Mouse (Mus musculus) hindbrain, embryonic 12.5 days (tissue): ENCODE data around the gene Meis2. TPM values are rescaled to one million over a fixed set of nuclear protein-coding genes. Genes with fewer than 3 reads are reported as not detected.

Experiments used
- ATAC-seq: fragments of 200-750 bp; cut with Nextera tagmentation; 2 replicates; pipeline ENCODE4 v1.8.0; 2017; ENCODE audit warnings: moderate TSS enrichment; ENCODE audit not compliant: low FRiP score
- H3K27ac ChIP-seq: fragments of 300-500 bp; sonication (generic); 2 replicates; pipeline ENCODE4 v1.5.1; 2016; ENCODE audit warnings: mild to moderate bottlenecking
- H3K27me3 ChIP-seq: fragments of 300-500 bp; sonication (generic); 2 replicates; pipeline ENCODE4 v1.6.1; 2016; ENCODE audit warnings: mild to moderate bottlenecking
- H3K36me3 ChIP-seq: fragments of 300-500 bp; sonication (generic); 2 replicates; pipeline ENCODE4 v1.6.1; 2016; ENCODE audit warnings: mild to moderate bottlenecking
- H3K4me1 ChIP-seq: fragments of 300-500 bp; sonication (generic); 2 replicates; pipeline ENCODE4 v1.6.1; 2016
- H3K4me2 ChIP-seq: fragments of 300-500 bp; sonication (generic); replicated peaks from 2 replicates; pipeline ENCODE4 v1.6.1; 2016; ENCODE audit warnings: mild to moderate bottlenecking
- H3K4me3 ChIP-seq: fragments of 300-500 bp; sonication (generic); 2 replicates; pipeline ENCODE4 v1.5.1; 2016; ENCODE audit warnings: mild to moderate bottlenecking
- H3K9ac ChIP-seq: fragments of 300-500 bp; sonication (generic); 2 replicates; pipeline ENCODE4 v1.6.1; 2016; ENCODE audit warnings: mild to moderate bottlenecking, moderate library complexity
- H3K9me3 ChIP-seq: fragments of 300-500 bp; sonication (generic); replicated peaks from 2 replicates; pipeline ENCODE4 v1.6.1; 2016; ENCODE audit warnings: mild to moderate bottlenecking
- WGBS: fragments of 180-500 bp; shearing (Covaris S2); methylation state at CpG from one replicate; pipeline ENCODE4 v1.1.7; 2016; 5-methylcytosine and 5-hydroxymethylcytosine counted together
- polyA plus RNA-seq: library from polyadenylated mRNA; unstranded; fragments of >200 nt; fragmentation: Nextera tagmentation; extraction: Ambion mirVana; gene quantifications from 2 replicates; pipeline ENCODE4 v1.2.1, GENCODE M21; 2016

Meis2 gene
- polyA plus RNA-seq, 1 experiment from 2014 or later, result 130 TPM

GRCm38 (mm10) chr2:116074061-116074460, 8.4 kb upstream of the Meis2 start:
- H3K9me3 ChIP-seq, result no peaks in the 10 kb centered on the region
- H3K27me3 ChIP-seq, result peaks cover 18% of the 10 kb centered on the region
- 0 out of 2 replicates have a peak overlapping the region, but pooled peaks have one; percentile 22 for H3K4me3 ChIP-seq
- H3K4me2 ChIP-seq, result peak overlapping the region; percentile 69
- ATAC-seq, result no peak
- no peaks in the 10 kb centered on the region for H3K36me3 ChIP-seq
- whole genome bisulfite sequencing, result 16% methylated on average over 3 of the region's 3 CpGs
- peak overlapping the region; percentile 50; the same call in 1 of the 2 replicates for H3K9ac ChIP-seq
- H3K4me1 ChIP-seq, result peaks cover 30% of the 10 kb centered on the region
- peak overlapping the region; percentile 55 for H3K27ac ChIP-seq

- 35% methylated on average over 9 of the region's 9 CpGs for WGBS
- Histone ChIP-seq H3K27me3 (peaks cover 19% of the 10 kb centered on the region), H3K9me3 (no peaks in the 10 kb centered on the region), H3K4me1 (peaks cover 30% of the 10 kb centered on the region), H3K9ac (peak overlapping the region; percentile 36), H3K36me3 (no peaks in the 10 kb centered on the region), H3K4me3 (peak overlapping the region; percentile 14; the same call in 1 of the 2 replicates), H3K27ac (no peak overlapping the region), H3K4me2 (peak overlapping the region; percentile 69)
- ATAC-seq, result no peak
Measured at GRCm38 (mm10) chr2:116073311-116073904, 7.8 kb upstream of the Meis2 start.

- 10% methylated on average over 5 of the region's 5 CpGs for WGBS
- H3K27me3 ChIP-seq, result peaks cover 19% of the 10 kb centered on the region
Measured at GRCm38 (mm10) chr2:116072706-116073105, 7.1 kb upstream of the Meis2 start.

GRCm38 (mm10) chr2:116072321-116072640, 6.6 kb upstream of the Meis2 start:
- H3K4me1 ChIP-seq, result peaks cover 33% of the 10 kb centered on the region
- ATAC-seq, result no peak

More at GRCm38 (mm10) chr2:116072706-116073105, 7.1 kb upstream of the Meis2 start:
- Histone ChIP-seq H3K9ac (peak overlapping the region; percentile 97), H3K4me3 (peak overlapping the region; percentile 69), H3K9me3 (no peaks in the 10 kb centered on the region), H3K4me1 (peaks cover 33% of the 10 kb centered on the region), H3K27ac (peak overlapping the region; percentile 98), H3K4me2 (peak overlapping the region; percentile 69), H3K36me3 (no peaks in the 10 kb centered on the region)
- ATAC-seq, result no peak

GRCm38 (mm10) chr2:116071571-116072320, 6.1 kb upstream of the Meis2 start:
- ATAC-seq, result no peak
- Histone ChIP-seq H3K4me2 (peak overlapping the region; percentile 69), H3K9ac (peak overlapping the region; percentile 97), H3K36me3 (no peaks in the 10 kb centered on the region), H3K4me1 (peaks cover 33% of the 10 kb centered on the region), H3K9me3 (no peaks in the 10 kb centered on the region), H3K27me3 (peaks cover 14% of the 10 kb centered on the region), H3K27ac (peak overlapping the region; percentile 98), H3K4me3 (peak overlapping the region; percentile 69)
- WGBS, result under 1% methylated on average over 25 of the region's 25 CpGs

More at GRCm38 (mm10) chr2:116072321-116072640, 6.6 kb upstream of the Meis2 start:
- Histone ChIP-seq H3K4me2 (peak overlapping the region; percentile 69), H3K9me3 (no peaks in the 10 kb centered on the region), H3K36me3 (no peaks in the 10 kb centered on the region), H3K4me3 (peak overlapping the region; percentile 69), H3K9ac (peak overlapping the region; percentile 97), H3K27me3 (peaks cover 19% of the 10 kb centered on the region), H3K27ac (peak overlapping the region; percentile 98)
- 3% methylated on average over 13 of the region's 13 CpGs for WGBS

DNA sequence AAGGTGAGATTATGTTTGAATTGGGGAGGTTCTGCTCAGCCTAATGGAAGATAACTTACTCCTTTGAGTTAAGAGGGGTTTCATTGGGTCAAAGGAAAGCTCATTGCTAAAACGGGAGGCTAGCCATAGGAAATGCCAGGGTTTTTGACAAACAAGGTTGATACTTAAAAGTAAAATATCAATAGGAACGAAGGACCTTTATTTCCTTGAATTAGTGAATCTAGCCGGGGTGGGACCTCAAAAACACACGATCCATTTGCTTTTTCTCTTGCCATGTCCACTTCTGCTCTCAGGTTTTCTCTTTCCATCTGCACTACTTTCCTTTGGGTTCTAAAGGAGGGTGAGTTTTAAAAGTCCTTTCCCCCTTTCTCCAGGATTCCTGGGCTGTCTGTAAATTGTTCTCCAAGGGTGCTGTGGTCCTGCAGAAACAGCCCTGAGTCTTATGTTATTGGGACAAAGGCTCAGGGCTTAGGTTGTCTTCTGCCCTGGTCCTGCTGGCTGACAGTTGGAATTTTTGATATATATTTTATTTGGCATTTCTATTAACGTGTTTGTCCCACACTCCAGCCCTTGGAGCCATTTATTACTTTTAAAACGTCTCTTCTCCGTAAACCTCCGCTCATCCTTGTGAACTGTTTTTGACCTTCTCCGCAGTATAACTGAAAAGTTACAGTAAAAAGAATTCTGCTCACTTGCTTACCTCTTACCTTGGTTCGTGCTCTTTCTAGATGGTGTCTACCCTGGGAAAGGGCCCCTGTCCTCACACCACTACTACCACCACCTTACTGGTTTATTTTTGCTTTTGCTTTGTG, 5.2 kb upstream of the Meis2 start:
- Histone ChIP-seq H3K36me3 (no peaks in the 10 kb centered on the region), H3K27ac (peak overlapping the region; percentile 98), H3K27me3 (peaks cover 14% of the 10 kb centered on the region), H3K9me3 (no peaks in the 10 kb centered on the region), H3K9ac (peak overlapping the region; percentile 97), H3K4me2 (peak overlapping the region; percentile 69), H3K4me3 (peak overlapping the region; percentile 69), H3K4me1 (peaks cover 30% of the 10 kb centered on the region)
- ATAC-seq, result no peak
- WGBS, result 6% methylated on average over 10 of the region's 10 CpGs

DNA sequence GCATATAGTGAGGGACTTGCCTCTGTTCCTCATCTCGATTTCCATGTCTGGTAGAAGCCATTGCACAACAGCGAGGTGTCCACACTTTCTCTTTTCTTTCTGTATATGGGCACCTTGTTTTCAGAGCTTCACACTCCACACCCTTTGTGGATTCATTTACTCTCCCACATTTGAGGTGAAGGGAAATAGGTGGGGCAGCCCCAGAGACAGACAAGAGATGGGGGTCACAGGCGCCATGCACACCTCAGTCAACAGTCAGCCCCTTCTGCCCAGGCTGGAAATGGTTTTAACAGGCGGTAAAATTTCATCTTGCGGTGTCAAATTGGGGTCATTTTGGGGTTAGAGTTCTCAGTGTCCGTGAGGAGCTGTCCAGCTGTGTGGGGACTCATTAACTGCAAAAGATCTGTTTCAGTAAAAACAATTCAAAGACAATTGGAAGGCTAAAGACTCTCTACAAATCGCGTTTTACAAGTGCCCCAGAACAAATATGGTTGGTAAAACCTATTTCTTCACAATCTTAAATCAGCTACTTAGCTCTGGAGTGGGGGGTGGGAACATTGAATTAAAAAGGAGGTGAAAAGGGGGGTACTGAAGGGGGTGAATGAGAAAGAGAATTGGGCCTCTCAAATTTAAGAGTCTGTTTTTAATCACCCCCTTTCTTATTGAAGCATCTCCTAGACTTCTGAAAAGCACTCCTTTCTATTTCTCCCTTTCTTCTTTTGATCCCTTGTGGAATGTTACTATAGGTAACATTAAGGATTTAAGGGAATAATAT, 4.0 kb upstream of the Meis2 start:
- H3K4me1 ChIP-seq, result peaks cover 20% of the 10 kb centered on the region
- peak overlapping the region; percentile 69 for H3K4me3 ChIP-seq
- no peak for ATAC-seq
- peak overlapping the region; percentile 98 for H3K27ac ChIP-seq
- H3K9me3 ChIP-seq, result no peaks in the 10 kb centered on the region
- H3K36me3 ChIP-seq, result no peaks in the 10 kb centered on the region
- H3K4me2 ChIP-seq, result peak overlapping the region; percentile 69
- peak overlapping the region; percentile 97 for H3K9ac ChIP-seq
- 2% methylated on average over 8 of the region's 8 CpGs for WGBS
- peaks cover 11% of the 10 kb centered on the region for H3K27me3 ChIP-seq

- 6% methylated on average over 7 of the region's 7 CpGs for WGBS
- no peak for ATAC-seq
- H3K9ac ChIP-seq, result peak overlapping the region; percentile 97
Measured at GRCm38 (mm10) chr2:116068901-116069300, 3.3 kb upstream of the Meis2 start.

DNA sequence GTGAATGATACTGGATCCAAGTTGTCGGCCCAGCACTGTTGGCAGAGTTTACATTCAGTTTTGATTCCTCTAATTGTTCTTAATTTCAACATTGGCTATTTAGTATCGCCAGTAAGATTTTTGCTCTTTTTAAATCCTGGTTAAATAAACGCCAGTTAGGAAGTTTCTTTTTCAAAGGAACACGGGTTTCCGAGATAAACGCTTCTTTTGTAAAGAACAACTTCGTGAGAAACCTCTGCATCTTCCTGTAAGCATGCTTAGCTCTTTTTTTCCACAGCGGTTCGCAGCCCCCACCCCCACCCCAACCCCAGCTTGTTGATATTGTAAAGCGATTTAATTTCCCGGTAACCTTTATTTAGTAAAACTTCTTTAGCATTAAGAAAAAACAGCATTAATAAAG, 2.8 kb upstream of the Meis2 start:
- Histone ChIP-seq H3K27me3 (peaks cover 10% of the 10 kb centered on the region), H3K4me2 (peak overlapping the region; percentile 69), H3K4me1 (peaks cover 14% of the 10 kb centered on the region), H3K27ac (peak overlapping the region; percentile 98), H3K36me3 (no peaks in the 10 kb centered on the region), H3K9me3 (no peaks in the 10 kb centered on the region), H3K4me3 (peak overlapping the region; percentile 69), H3K9ac (peak overlapping the region; percentile 97)
- under 1% methylated on average over 11 of the region's 11 CpGs for WGBS
- no peak for ATAC-seq

More at GRCm38 (mm10) chr2:116068901-116069300, 3.3 kb upstream of the Meis2 start:
- Histone ChIP-seq H3K36me3 (no peaks in the 10 kb centered on the region), H3K27ac (peak overlapping the region; percentile 98), H3K9me3 (no peaks in the 10 kb centered on the region), H3K27me3 (peaks cover 10% of the 10 kb centered on the region), H3K4me2 (peak overlapping the region; percentile 69), H3K4me3 (peak overlapping the region; percentile 69), H3K4me1 (peaks cover 15% of the 10 kb centered on the region)

- ATAC-seq, result no peak
- peak overlapping the region; percentile 97 for H3K9ac ChIP-seq
- peak overlapping the region; percentile 69 for H3K4me2 ChIP-seq
- peaks cover 10% of the 10 kb centered on the region for H3K27me3 ChIP-seq
- H3K27ac ChIP-seq, result peak overlapping the region; percentile 98
- H3K36me3 ChIP-seq, result no peaks in the 10 kb centered on the region
- WGBS, result 0% methylated on average over 15 of the region's 15 CpGs
- H3K4me3 ChIP-seq, result peak overlapping the region; percentile 69
- H3K9me3 ChIP-seq, result no peaks in the 10 kb centered on the region
- H3K4me1 ChIP-seq, result peaks cover 10% of the 10 kb centered on the region
Measured at GRCm38 (mm10) chr2:116067711-116068110, 2.1 kb upstream of the Meis2 start.

DNA sequence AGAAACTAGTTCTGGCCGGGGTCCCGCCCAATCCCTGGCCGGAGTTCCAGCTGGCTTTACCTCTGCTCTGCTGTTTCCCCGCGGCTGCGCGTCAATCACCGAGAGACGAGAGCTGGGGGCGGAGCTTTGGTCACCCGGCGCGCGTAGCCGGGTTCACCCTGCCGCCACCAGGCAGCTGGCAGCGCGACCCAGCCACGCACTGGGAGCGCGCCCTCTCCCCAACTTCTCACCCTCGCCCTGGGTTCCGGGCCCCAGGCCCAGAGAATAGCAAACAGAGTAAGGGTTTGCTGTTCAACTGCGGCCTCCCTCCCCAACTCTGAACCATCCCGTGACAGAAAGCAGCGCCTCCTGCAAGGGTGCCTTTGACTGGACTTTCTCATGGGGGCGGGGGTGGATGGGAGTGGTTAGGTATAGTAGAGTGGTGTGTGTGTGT, 1.4 kb upstream of the Meis2 start:
- H3K4me1 ChIP-seq, result peaks cover 4% of the 10 kb centered on the region
- ATAC-seq, result peak; percentile 57
- 0% methylated on average over 27 of the region's 27 CpGs for WGBS

More for the DNA sequence above, 1.4 kb upstream of the Meis2 start:
- H3K27ac ChIP-seq, result peak overlapping the region; percentile 98
- peak overlapping the region; percentile 69 for H3K4me2 ChIP-seq
- no peaks in the 10 kb centered on the region for H3K9me3 ChIP-seq
- H3K36me3 ChIP-seq, result no peaks in the 10 kb centered on the region
- peaks cover 6% of the 10 kb centered on the region; the same call in 1 of the 2 replicates for H3K27me3 ChIP-seq
- peak overlapping the region; percentile 97 for H3K9ac ChIP-seq
- H3K4me3 ChIP-seq, result peak overlapping the region; percentile 69
